In the genomic region with DNA sequence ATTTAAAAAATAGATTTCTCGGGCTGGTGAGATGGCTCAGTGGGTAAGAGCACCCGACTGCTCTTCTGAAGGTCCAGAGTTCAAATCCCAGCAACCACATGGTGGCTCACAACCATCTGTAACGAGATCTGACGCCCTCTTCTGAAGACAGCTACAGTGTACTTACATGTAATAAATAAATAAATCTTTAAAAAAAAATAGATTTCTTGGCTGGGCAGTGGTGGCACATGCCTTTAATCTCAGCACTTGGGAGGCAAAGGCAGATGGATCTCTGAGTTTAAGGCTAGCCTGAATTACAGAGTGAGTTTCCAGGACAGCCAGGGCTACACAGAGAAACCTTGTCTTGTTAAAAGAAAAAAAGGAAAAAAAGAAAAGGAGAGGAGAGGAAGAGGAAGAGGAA, we compare ENCODE assay signal across 13 mouse cellular contexts. TPM values are rescaled to one million over a fixed set of nuclear protein-coding genes. Genes with fewer than 3 reads are reported as not detected.
DNase-seq lines count a peak whose midpoint lies in the region; ATAC-seq and TF ChIP-seq lines count a peak whose summit lies in the region.
"Not testable (repeated sequence)": the region's sequence is repeated elsewhere in the genome, so short reads cannot be mapped to it uniquely, and the experiment has no call there.
"Had no signal": no experiment of that assay in that cellular context is flagged by ENCODE, and none has a peak within 500 bp of the region (broad histone marks: within the 10 kb centered on the region; RNA-seq: fewer than 3 reads in every experiment).

No protein-coding gene starts in this region.

- H3K9ac ChIP-seq in hindbrain, embryonic 12.5 days; hindbrain, postnatal 0 days (replicated peaks; ENCODE audit: low read length); kidney, embryonic 16.5 days (replicated peaks; ENCODE audit: low read length); midbrain, embryonic 12.5 days (replicated peaks); neural tube, embryonic 12.5 days: not testable (repeated sequence)

- not testable (repeated sequence) for TF ChIP-seq POLR2A in thymus, adult 2 months (IDR thresholded peaks at IDR 0.05; ENCODE audit: control insufficient read depth, extremely low read depth, insufficient read depth, low read length, poor library complexity)

- not testable (repeated sequence) for H3K4me3 ChIP-seq in brown adipose tissue, adult 24 weeks (ENCODE audit: insufficient read depth, low read depth, low read length); hindbrain, embryonic 12.5 days; hindbrain, postnatal 0 days (ENCODE audit: low read length); kidney, embryonic 16.5 days (ENCODE audit: low read length); midbrain, embryonic 12.5 days; neural tube, embryonic 12.5 days; thymus, adult 2 months (ENCODE audit: control insufficient read depth, insufficient read depth, low read length)

- H3K9me3 ChIP-seq in hindbrain, embryonic 12.5 days (replicated peaks); hindbrain, postnatal 0 days (ENCODE audit: low read length); kidney, embryonic 16.5 days (ENCODE audit: low read length); midbrain, embryonic 12.5 days; neural tube, embryonic 12.5 days: not testable (repeated sequence)

- DNase-seq in hindbrain, postnatal 0 days (ENCODE audit: low spot score); thymus, adult 2 months: not testable (repeated sequence)

- not testable (repeated sequence) for ATAC-seq in hindbrain, embryonic 12.5 days (ENCODE audit: low FRiP score); hindbrain, postnatal 0 days; kidney, embryonic 16.5 days (ENCODE audit: low FRiP score, low TSS enrichment); midbrain, embryonic 12.5 days (ENCODE audit: low FRiP score, low read depth); neural tube, embryonic 12.5 days (ENCODE audit: low FRiP score, low read depth)

- not testable (repeated sequence) for H3K36me3 ChIP-seq in hindbrain, embryonic 12.5 days; hindbrain, postnatal 0 days (ENCODE audit: insufficient read depth, low read length); kidney, embryonic 16.5 days (ENCODE audit: insufficient read depth, low read length); midbrain, embryonic 12.5 days; neural tube, embryonic 12.5 days; thymus, adult 2 months (ENCODE audit: control insufficient read depth, insufficient read depth, low read length)

- H3K4me2 ChIP-seq in hindbrain, embryonic 12.5 days (replicated peaks); hindbrain, postnatal 0 days (ENCODE audit: low read depth, low read length); midbrain, embryonic 12.5 days (replicated peaks): not testable (repeated sequence)
- peak overlapping the region; percentile 39; the same call in 1 of the 2 replicates for H3K4me2 ChIP-seq in kidney, embryonic 16.5 days (replicated peaks; ENCODE audit: low read depth, low read length)
- 0 out of 2 replicates have a peak overlapping the region, but pooled peaks have one; percentile 14 for H3K4me2 ChIP-seq in neural tube, embryonic 12.5 days (replicated peaks)

- TF ChIP-seq CTCF in hindbrain, postnatal 0 days (IDR thresholded peaks at IDR 0.05; ENCODE audit: low read depth); thymus, adult 2 months (IDR thresholded peaks at IDR 0.05; ENCODE audit: borderline replicate concordance, control insufficient read depth, extremely low read depth, insufficient read depth, low read length, poor library complexity): not testable (repeated sequence)

- peak overlapping the region; percentile 90; the same call in 1 of the 2 replicates for H3K27ac ChIP-seq in brown adipose tissue, adult 24 weeks (replicated peaks; ENCODE audit: low read depth, low read length)
- H3K27ac ChIP-seq in hindbrain, embryonic 12.5 days = peak overlapping the region; percentile 90
- H3K27ac ChIP-seq in hindbrain, postnatal 0 days = peak overlapping the region; percentile 48; the same call in 1 of the 2 replicates
- not testable (repeated sequence) for H3K27ac ChIP-seq in kidney, embryonic 16.5 days (ENCODE audit: low read length); neural tube, embryonic 12.5 days
- peak overlapping the region; percentile 79; the same call in 1 of the 2 replicates for H3K27ac ChIP-seq in midbrain, embryonic 12.5 days (replicated peaks)
- peak overlapping the region; percentile 91 for H3K27ac ChIP-seq in thymus, adult 2 months (ENCODE audit: control insufficient read depth, insufficient read depth, low read length)

- 87% methylated on average over 4 of the region's 4 CpGs for WGBS in hindbrain, embryonic 12.5 days
- WGBS in hindbrain, postnatal 0 days = 87% methylated on average over 4 of the region's 4 CpGs
- 79% methylated on average over 4 of the region's 4 CpGs for WGBS in kidney, embryonic 16.5 days
- 91% methylated on average over 4 of the region's 4 CpGs for WGBS in midbrain, embryonic 12.5 days
- WGBS in neural tube, embryonic 12.5 days = 83% methylated on average over 4 of the region's 4 CpGs
- 86% methylated on average over 4 of the region's 4 CpGs for WGBS in thymus, adult 2 months

- H3K4me1 ChIP-seq in brown adipose tissue, adult 24 weeks (ENCODE audit: control insufficient read depth, insufficient read depth, insufficient read length, low read length); hindbrain, postnatal 0 days (ENCODE audit: insufficient read depth, low read length): not testable (repeated sequence)
- H3K4me1 ChIP-seq in hindbrain, embryonic 12.5 days = peaks cover 19% of the 10 kb centered on the region
- peaks cover 21% of the 10 kb centered on the region for H3K4me1 ChIP-seq in kidney, embryonic 16.5 days (ENCODE audit: insufficient read depth, low read length)
- peaks cover 21% of the 10 kb centered on the region for H3K4me1 ChIP-seq in midbrain, embryonic 12.5 days
- H3K4me1 ChIP-seq in neural tube, embryonic 12.5 days = peaks cover 19% of the 10 kb centered on the region
- peaks cover 13% of the 10 kb centered on the region for H3K4me1 ChIP-seq in thymus, adult 2 months (replicated peaks; ENCODE audit: control insufficient read depth, insufficient read depth, low read length)

- H3K27me3 ChIP-seq in hindbrain, embryonic 12.5 days; hindbrain, postnatal 0 days (ENCODE audit: insufficient read depth, low read length); kidney, embryonic 16.5 days (ENCODE audit: insufficient read depth, low read length); midbrain, embryonic 12.5 days; neural tube, embryonic 12.5 days (replicated peaks); thymus, adult 2 months (ENCODE audit: control insufficient read depth, insufficient read depth, low read length): not testable (repeated sequence)

RNA-seq across cellular contexts. Expression of gene Gpr156, which starts 46.4 kb away (rescaled TPM):
- polyA plus RNA-seq in brown adipose tissue, adult 24 weeks (2012; ENCODE audit: insufficient read depth, insufficient read length, missing spikeins) = 0.44 TPM in 1 of 2 replicates, not detected in the other
- 5.4 and 5.6 TPM in 2 replicates for polyA plus RNA-seq in hindbrain, embryonic 12.5 days (2016; fragmentation: Nextera tagmentation; extraction: Ambion mirVana)
- 3.2 and 4.3 TPM in 2 replicates for total RNA-seq in hindbrain, postnatal 0 days (2014; rRNA removed)
- 1.9 and 2.4 TPM in 2 replicates for polyA plus RNA-seq in hindbrain, postnatal 0 days (2015; fragmentation: Nextera tagmentation; extraction: Ambion mirVana)
- 0.85 and 1.3 TPM in 2 replicates for polyA plus RNA-seq in kidney, embryonic 16.5 days (2015; fragmentation: Nextera tagmentation; extraction: Ambion mirVana)
- 6.8 and 7.7 TPM in 2 replicates for polyA plus RNA-seq in midbrain, embryonic 12.5 days (2016; fragmentation: Nextera tagmentation; extraction: Ambion mirVana)
- polyA plus RNA-seq in neural tube, embryonic 12.5 days (2016; fragmentation: Nextera tagmentation; extraction: Ambion mirVana) = 7.7 and 10.3 TPM in 2 replicates
- polyA plus RNA-seq in thymus, adult 2 months (2012; rRNA removed) = 0.08 and 0.09 TPM in 2 replicates
- total RNA-seq: common myeloid progenitor, adult 5-6 weeks; gastrocnemius, adult 2 months; granulocyte monocyte progenitor cell, adult 5-6 weeks had no signal
- polyA plus RNA-seq: CD4-positive, CD25-positive, alpha-beta regulatory T cell, adult 4 months; erythroblast, embryonic 14.5 days; G1E had no signal
